Mouse (Mus musculus) E14TG2a.4 (cell line): ENCODE results near the gene Cyb5b.

ENCODE experiments used
- CTCF ChIP-seq: conservative IDR thresholded peaks from 2 replicates; pipeline ENCODE4 v1.5.1; 2014; ENCODE audit warnings: low read length
- NANOG ChIP-seq: IDR thresholded peaks from 2 replicates; pipeline ENCODE4 v1.6.1; 2014; ENCODE audit warnings: borderline replicate concordance, low read length, mixed read lengths
- POU5F1 ChIP-seq: IDR thresholded peaks from 2 replicates; pipeline ENCODE4 v1.6.1; 2014; ENCODE audit warnings: low read length, borderline replicate concordance

GRCm38 (mm10) chr8:107118803-107119233 is 31.6 kb upstream of the Cyb5b start:
- TF ChIP-seq CTCF (no peak), POU5F1 (no peak), NANOG (no peak)
